Mouse (Mus musculus) mature B cell (primary cell): ENCODE results near the gene Rnd1.

Source experiments
- in situ Hi-C: fragments of 300-500 bp; cut with MboI; formaldehyde crosslinking; loops from 2 replicates; pipeline ENCODE4 v1.14.3; 2019

Gene Rnd1

GRCm38 (mm10) chr15:98677977-98678376, 716 bp upstream of the Rnd1 start:
- in situ Hi-C loops: no loop called here

DNA sequence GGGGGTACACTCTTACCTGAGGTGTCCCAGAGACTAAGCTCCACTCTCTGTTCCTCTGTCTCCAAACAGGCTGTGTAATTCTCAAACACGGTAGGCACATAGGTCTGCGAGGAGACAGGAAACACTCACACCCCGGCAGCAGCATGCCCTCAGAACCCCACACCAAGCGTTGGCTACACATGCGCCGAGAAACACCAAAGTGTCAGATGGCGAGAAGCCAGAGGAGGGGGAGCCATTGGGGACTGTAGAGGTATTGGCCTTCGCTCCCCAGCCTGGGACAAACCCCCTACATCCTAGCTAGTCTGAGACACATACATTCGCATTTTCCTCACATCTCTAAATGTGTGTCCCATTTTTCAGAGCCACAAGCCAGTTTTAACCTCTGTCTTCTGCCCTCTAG, 790 bp downstream of the Rnd1 start:
- in situ Hi-C loops: no loop called here

GRCm38 (mm10) chr15:98675634-98676250, 1.5 kb downstream of the Rnd1 start:
- in situ Hi-C loops: no loop called here

GRCm38 (mm10) chr15:98674994-98675545, 2.2 kb downstream of the Rnd1 start:
- in situ Hi-C loops: no loop called here

GRCm38 (mm10) chr15:98674284-98674993, 2.8 kb downstream of the Rnd1 start:
- in situ Hi-C loops: no loop called here

DNA sequence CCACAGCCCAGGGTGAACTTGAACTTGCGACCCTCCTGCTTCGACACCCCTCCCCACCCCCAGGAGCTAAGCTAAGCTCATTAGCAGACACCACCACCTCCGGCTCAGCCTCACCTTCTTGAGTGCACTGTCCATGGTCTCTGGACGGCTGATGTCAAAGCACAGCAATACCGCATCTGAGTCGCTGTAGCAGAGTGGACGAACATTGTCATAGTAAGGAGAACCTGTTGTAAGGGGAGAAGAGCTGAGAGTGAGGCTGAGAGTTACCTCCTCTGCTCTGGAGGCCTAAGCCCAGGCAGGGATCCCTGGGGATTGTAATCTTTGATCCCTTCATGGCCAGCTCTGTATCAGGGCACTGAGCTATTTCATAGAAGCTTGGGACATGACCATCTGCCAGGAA, 3.5 kb downstream of the Rnd1 start:
- in situ Hi-C loops: no loop called here

- in situ Hi-C loops: no loop called here
Observed at GRCm38 (mm10) chr15:98672592-98672991, 4.7 kb downstream of the Rnd1 start.

DNA sequence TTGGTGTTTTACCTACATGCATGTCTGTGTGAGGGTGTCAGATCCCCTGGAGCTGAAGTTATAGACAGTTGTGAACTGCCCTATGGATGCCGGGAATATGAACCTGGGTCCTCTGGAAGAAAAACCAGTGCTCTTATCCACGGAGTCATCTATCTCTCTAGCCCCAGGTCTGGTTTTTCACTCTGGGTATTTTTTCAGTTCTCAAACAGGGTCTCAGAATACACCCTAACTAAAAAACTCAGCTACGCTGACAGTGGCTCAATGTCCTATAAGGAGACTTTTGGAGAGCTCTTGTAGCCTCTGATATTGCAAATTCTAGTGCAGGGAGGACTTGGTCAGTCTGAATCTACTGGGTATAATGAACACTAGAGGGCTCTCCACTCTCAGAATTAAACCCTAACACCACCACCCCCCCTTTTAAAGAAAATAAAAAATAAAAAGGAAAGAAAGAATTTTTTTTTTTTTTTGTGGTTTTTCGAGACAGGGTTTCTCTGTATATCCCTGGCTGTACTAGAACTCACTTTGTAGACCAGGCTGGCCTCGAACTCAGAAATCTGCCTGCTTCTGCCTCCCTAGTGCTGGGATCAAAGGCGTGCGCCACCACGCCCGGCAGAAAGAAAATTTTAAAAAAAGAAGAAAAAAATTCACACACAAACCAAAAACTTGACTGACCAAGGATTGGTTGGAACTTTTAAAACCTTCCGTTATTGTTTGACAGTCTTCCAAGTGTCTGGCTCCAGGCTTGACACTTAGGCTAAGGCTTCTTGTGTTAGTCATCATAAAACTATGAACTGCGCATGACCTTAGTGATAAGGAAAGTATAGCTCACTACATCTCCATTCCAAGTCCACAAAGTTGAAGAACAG, 13.0 kb downstream of the Rnd1 start:
- in situ Hi-C loops: no loop called here

DNA sequence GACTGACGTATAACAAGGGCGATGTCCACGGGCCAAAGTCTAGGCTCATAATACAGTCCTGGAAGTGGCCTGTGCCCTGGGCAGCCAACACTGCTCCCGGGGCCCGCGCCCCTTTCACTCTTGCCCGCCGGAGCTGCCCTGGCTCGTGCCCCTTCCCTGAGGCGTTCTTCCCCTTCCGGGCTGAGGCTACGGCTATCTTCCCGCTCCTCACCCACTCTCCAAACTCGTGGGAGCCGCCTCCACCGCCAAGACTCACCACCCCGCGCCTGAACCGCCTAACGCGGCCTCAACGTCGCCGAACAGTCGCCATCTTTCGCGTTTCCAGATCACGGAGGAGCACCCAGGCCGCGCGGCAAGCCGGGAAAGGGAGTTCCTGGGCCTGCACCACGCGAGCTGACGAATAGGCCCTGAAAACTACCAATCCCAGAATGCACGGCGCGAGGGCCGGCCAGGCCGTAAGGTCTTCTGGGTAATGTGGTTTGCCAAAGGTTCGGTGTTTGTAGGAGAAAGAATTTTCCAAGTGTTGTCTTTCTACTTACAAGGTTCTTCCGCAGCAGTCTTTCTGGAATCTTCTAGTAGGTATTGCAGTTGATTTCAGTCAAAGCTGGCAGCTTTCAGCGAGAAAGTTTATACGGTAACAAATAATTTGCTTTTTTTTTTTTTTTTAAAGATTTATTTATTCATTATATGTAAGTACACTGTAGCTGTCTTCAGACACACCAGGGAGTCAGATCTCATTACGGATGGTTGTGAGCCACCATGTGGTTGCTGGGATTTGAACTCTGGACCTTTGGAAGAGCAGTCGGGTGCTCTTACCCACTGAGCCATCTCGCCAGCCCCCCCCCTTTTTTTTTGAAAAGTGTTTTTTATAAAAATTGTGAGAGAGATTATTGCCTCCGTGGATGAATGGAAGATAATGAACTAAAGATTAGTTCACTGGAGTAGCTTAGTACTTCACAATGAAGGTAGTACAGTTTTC, 14.4 kb downstream of the Rnd1 start, which contains the start of gene Ddx23:
TSS of gene Ddx23 (minus strand) at position 328 of the 979 bp plus-strand sequence.
- in situ Hi-C loops: no loop called here

DNA sequence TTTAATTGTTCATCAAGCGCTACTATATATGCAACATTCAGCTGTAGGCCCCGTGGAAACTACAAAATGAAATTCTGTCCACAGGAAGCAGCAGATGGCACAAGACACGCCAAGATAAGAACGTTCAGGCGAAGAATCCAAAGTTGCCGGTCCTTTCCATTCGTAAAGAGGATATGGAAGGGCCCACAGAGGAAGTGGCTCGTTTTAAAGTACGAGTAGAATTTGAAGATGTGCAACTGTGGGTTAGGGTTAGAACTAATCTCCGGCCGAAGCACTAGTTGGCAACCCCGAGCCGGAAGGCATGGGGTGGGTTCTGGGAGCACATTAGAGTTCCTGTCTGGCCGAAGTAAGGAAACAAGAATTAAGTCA, 15.1 kb downstream of the Rnd1 start:
- in situ Hi-C loops: no loop called here

DNA sequence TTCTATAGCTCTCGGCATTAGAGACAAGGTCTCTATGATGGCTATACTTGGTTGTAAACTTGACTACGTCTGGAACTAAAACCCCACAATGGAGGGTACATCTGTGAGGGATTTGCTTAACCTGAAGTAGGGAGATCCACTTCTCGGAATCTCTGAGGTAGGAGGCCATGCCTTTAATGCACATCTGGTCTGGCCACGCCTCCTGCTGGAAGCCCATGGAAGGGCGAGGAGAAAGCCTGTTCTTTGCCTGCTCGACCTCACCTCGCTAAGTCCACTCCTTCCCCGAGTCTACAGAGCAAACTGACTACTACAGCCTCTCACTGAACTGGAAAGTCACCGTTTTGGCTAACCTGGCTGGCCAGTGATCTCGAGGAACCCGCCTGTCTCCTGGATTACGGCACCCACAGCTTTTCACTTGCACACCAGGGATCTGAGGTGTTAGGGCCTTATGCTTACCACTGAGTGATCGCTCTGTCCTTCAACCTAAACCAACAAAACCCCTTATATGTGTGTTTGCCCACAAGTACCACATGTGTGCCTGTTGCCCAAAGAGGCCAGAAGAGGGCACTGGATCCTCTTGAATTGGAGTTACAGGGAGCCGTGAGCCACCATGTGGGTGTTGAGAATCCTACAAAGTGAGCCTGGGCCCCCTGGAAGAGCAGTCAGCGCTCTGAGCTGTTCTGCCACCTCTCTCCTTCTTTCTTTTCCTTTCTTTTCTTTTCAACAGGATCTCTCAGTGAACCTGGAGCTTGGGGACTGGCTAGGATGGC, 20.1 kb downstream of the Rnd1 start:
- in situ Hi-C loops: no loop called here

GRCm38 (mm10) chr15:98652174-98652573, 25.1 kb downstream of the Rnd1 start:
- in situ Hi-C loops: no loop called here

DNA sequence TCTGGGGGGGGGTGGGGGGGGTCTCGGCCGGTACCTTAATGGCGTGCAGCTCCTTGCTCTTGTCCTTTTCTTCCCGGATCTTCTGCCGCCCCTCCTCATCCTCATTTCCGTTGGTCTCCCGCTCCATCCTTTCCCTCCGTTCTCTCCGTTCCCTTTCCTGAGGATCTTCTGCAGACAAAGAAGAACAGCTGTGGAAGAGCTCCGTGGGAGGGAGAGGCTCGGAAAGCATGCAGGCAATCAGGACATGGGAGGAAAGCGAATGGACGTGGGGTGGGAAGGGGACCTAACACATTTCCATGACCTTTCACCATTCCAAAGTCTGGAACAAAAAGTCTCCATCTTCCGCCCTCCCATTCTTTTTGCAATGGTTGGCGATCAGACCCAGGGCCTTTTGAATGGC, 25.8 kb downstream of the Rnd1 start:
- in situ Hi-C loops: no loop called here

- in situ Hi-C loops: no loop called here
Observed at GRCm38 (mm10) chr15:98648071-98648470, 29.2 kb downstream of the Rnd1 start.

DNA sequence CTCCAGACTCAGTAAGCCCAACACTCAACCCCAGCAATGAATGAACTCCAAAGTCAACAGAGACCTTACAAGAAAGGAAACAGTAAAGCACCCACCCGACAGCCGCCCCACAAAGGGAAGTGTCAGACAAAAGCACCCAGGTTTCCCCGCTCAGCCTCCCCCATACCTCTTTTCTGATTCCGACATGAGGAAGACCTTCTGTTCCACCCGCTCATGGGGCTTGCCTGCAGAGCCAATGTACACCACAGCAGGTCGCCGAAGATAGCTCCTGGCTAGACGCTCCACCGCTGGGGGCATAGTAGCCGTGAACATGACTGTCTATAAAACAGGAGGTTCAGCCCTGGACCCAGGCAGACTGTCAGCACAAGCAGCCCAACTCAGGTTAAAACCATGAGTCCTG, 30.0 kb downstream of the Rnd1 start:
- in situ Hi-C loops: no loop called here

- in situ Hi-C loops: no loop called here
Observed at GRCm38 (mm10) chr15:98646737-98647136, 30.5 kb downstream of the Rnd1 start.

GRCm38 (mm10) chr15:98645057-98646026, 31.9 kb downstream of the Rnd1 start:
- in situ Hi-C loops: no loop called here

DNA sequence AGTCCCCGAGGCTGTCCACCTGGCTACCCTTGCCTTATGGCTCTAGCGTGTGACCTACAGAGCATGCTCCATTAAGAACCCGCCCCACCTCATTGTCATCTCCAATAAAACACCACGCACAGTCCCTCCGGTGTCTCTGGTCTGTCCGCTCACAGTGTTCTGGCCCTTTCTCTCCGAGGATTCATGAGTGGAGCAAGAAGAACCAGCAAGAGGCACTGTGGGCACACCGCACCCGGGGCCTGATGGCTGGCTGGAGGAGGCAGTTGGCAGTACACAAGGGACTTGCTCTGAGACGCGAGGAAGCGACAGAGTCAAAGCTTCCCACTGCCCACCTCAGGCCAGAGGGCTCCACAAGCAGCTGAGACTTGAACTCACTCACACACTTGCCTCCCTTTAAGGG, 32.9 kb downstream of the Rnd1 start:
- in situ Hi-C loops: no loop called here

GRCm38 (mm10) chr15:98640157-98640556, 37.1 kb downstream of the Rnd1 start:
- in situ Hi-C loops: no loop called here
